Mouse (Mus musculus): Measurements from ENCODE around the gene Piezo1.
"Not testable (repeated sequence)": the region's sequence is repeated elsewhere in the genome, so short reads cannot be mapped to it uniquely, and the experiment has no call there.

Gene Piezo1

GRCm38 (mm10) chr8:122551265-122552051 lies at the start of gene Piezo1:
Piezo1 (minus strand) TSS chr8:122551329.
- DNase-seq (ENCODE audit: low read depth) = peak; percentile 98

DNA sequence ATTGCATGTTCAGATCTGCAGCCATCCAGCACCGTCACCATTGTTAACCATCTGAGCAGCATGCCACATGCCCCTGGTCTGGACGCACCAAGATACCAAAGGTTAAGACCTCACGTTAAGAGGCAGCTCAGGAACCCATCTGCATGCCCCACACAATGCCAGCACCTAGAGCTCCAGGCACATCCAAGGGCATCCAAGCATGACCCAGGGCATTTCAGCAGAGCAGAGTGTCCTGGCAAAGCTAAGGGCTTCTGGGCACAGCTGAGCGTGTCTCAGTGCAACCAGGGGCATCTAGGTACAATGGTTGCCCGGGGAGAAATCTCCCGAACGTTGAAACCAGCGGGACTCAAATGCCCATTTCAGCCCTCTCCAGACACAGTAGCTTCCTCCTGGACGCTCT lies 49.5 kb upstream of the Piezo1 start:
- DNase-seq (ENCODE audit: low read depth) = no peak

DNA sequence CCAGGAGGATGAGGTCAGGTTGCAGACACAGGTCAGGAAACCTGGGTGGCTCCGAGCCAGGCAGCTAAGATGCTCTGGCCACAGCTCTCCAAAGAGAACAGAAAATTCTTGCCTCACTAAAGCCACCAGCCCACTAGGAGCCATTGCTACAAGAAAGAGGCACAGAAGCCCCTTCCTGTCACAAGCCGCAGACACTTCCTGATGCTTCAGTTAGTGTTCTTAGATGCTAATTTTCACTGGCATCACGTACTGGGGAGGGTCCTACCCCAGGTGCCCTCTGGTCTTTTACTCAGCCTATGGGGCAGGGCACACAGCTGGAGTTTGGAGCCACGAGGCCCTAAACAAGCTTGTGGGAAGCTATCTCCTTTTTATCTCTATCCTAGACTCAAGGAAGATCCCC lies 44.9 kb upstream of the Piezo1 start:
- peak; percentile 50 for DNase-seq (ENCODE audit: low read depth)

DNA sequence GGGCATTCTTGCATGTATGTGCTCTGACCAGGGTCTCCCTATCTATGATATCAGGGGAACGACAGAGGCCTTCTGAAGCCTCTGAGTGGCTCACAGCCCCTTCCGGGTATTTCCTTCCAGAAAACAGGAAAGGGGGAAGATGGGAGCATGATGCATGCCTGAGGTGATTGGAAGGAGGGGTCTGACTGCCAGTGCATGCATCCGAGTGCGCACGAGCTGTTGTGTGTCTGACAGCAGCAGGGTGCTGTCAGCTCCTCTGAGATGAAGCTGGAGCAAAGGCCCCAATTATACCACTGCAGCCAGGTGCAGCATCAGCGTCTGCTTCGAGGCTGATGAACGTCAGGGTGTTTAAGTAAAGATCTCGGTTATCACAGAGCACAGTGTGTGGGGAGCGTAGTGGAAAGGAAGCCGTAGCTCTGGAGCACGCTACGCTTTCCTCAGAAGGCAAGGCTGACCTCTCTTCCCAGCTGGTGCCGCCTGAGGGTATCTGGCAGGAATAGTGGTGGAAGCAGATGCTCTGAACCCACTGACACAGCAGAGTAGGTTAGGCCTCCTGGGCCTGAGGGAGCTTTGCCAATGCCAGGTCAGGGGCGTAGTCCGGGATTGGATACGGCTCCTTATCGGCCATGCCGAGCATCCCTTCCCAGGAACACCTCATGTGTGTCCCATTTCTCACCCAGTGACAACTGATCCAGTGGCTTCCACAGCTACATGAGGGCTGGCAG lies 42.8 kb upstream of the Piezo1 start:
- DNase-seq (ENCODE audit: low read depth) = no peak

GRCm38 (mm10) chr8:122593240-122593639 lies 42.1 kb upstream of the Piezo1 start:
- no peak for DNase-seq (ENCODE audit: low read depth)

GRCm38 (mm10) chr8:122586749-122587148 lies 35.6 kb upstream of the Piezo1 start:
- no peak for DNase-seq (ENCODE audit: low read depth)

- no peak for DNase-seq (ENCODE audit: low read depth)
These were observed 35.0 kb upstream of the Piezo1 start for GRCm38 (mm10) chr8:122586171-122586570.

- DNase-seq (ENCODE audit: low read depth) = no peak
These were observed 34.3 kb upstream of the Piezo1 start for GRCm38 (mm10) chr8:122585411-122585891.

GRCm38 (mm10) chr8:122584981-122585380 lies 33.9 kb upstream of the Piezo1 start:
- DNase-seq (ENCODE audit: low read depth) = no peak

DNA sequence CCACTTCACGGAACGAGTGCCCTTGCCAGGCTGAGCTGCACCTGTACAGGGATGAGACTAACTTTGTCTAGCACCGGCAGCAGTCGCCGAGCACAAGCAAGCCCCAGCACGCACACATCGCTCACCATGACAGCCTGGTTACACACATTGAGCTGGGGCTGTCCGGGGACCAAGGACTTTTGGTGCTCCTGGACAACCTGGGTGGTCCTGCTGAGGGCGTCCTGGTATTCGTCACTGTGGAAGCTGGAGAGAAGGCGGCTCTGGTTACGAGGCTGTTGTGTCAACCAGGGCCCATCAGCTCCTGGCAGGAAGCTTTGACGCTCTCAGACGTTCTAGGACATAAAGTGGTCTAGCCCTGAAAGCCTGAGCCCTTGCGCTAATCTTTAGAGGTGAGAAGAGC lies 29.8 kb upstream of the Piezo1 start:
- no peak for DNase-seq (ENCODE audit: low read depth)

- no peak for DNase-seq (ENCODE audit: low read depth)
These were observed 28.1 kb upstream of the Piezo1 start for GRCm38 (mm10) chr8:122579196-122579595.

GRCm38 (mm10) chr8:122577116-122577515 lies 26.0 kb upstream of the Piezo1 start:
- DNase-seq (ENCODE audit: low read depth) = no peak

DNA sequence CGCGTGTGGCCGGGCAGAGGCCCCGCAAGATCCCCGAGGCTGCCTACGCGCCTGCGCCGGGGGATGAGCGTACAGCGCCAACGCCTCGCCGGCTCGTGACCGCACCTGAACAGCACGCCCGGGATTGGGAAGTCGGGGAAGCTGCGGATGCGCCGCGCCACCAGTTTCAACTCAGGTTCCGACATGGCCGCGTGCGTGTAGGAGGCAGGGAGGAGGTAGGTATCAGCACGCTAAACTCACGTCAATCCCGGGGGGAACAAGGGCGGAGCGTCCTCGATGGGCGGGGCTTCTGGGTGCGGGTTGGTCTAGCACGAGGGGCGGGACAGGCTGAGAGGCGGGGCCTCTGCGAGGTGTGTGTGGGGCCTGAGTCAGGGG lies 25.5 kb upstream of the Piezo1 start, which contains the start of gene Aprt:
Gene Aprt, minus strand, starts transcription at position 262 of the 375 bp plus-strand sequence.
- peak; percentile 96 for DNase-seq (ENCODE audit: low read depth)

- DNase-seq (ENCODE audit: low read depth) = peak; percentile 41
These were observed 24.9 kb upstream of the Piezo1 start for GRCm38 (mm10) chr8:122575735-122576647.

DNA sequence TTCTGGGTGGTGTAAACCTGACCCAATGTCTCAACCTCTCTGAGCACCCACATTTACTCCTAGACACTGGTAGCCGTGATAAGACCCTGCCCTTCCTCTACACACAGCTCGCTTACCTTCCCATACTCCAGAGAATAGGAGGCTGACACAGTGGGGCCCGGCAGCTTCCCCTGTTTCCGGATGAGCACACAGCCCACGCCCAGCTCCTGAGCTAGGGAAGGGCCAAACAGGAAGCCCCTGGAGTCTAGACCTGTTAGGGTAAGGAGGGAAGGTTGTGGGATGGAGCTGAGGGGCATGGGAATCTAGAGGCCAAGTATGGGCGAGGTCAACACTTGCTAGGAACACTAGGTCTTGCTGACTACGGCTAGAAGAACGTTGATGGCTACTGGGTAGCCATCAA lies 24.2 kb upstream of the Piezo1 start:
- no peak for DNase-seq (ENCODE audit: low read depth)

DNA sequence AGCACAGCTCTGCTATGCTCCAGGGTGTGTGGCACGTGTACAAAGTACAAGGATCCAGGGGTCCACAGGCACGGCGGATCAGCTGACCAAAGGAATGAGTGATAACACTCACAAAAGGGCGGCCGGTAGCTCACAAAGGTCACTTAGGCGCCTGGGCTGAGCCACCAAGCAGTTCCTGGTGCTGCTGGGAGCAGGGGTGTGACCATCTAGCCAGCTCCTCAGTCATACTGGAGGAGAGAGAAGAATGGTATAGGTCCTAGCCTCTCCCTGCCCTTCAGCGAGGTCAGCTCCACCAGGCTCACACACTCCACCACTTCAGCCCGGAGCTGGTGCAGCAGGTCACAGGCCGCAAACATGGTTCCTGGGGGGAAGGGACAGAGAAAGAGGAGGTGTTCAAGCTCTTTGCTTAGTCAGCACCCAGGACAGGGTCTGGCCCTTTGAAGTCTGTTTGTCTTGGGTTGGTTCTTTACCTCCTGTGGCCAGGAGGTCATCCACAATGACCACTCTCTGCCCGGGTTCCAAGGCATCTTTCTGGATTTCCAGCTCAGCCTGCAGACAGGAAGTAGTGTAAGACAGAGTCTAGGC lies 23.6 kb upstream of the Piezo1 start:
- no peak for DNase-seq (ENCODE audit: low read depth)

GRCm38 (mm10) chr8:122574264-122574663 lies 23.1 kb upstream of the Piezo1 start:
- no peak for DNase-seq (ENCODE audit: low read depth)

GRCm38 (mm10) chr8:122573577-122573976 lies 22.4 kb upstream of the Piezo1 start:
- no peak for DNase-seq (ENCODE audit: low read depth)

DNA sequence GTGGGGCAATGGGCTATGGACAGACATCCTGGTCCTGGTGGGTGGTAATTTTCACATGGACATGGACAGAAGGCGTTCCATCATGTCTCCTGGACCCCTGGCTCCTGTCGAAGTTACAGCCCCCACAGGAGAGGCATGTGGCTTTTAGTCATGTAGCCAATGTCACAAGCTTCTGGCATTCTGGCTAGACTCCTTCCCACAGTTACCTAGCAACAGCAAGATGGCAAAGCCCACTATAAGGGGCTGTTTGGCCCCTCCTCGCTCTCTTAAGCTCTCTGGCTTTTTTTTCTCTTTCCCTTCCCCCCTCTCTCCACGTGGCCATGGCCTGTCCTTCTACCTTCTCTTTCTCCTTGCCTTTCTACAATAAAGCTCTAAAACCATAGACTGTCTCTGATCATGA lies 22.0 kb upstream of the Piezo1 start:
- DNase-seq (ENCODE audit: low read depth) = not testable (repeated sequence)

- DNase-seq (ENCODE audit: low read depth) = no peak
These were observed 21.6 kb upstream of the Piezo1 start for GRCm38 (mm10) chr8:122572751-122573150.

- no peak for DNase-seq (ENCODE audit: low read depth)
These were observed 20.7 kb upstream of the Piezo1 start for GRCm38 (mm10) chr8:122571750-122572267.

DNA sequence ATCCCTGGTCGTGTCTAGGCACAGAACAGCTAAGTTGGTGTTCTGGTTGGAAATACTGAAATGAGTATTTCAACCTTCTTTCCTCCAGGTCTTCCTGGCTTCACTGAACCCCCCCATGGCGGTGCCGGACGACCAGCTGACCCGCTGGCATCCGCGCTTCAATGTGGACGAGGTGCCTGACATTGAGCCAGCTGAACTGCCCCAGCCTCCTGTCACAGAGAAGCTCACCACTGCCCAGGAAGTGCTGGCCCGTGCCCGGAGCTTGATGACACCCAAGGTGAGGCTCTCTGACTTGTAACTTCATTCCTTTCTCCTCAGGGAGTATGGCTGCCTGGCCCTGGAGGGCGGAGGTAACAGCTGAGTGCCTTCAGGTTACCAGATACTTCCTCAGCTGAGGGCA lies 20.0 kb upstream of the Piezo1 start:
- no peak for DNase-seq (ENCODE audit: low read depth)
